Mouse (Mus musculus): ENCODE data around the gene Casz1. TPM values are rescaled to one million over a fixed set of nuclear protein-coding genes. Genes with fewer than 3 reads are reported as not detected.

The Casz1 gene
- total and polyA plus RNA-seq, 3 experiments = 0.02 to 0.27 TPM; not detected in 1

DNA sequence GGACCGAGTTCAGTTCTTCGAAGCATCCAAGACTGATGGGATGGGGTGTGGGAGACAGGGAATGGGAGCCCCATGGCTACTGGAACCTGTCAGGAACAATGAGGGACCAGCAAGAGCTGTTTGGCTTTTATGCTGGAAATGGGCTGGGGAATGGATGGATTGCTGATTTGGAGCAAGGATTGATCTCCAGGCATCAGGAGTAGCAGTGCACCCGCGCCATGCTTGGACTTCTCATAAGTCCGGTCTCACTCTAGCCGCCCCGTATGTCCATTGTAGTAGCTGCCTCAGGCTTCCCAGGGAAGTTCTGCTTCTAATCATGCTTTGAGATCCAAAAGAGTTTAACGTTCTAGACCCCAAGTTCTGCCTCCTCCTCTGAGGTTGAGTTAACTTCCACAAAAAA, 86.2 kb downstream of the Casz1 start:
- TF ChIP-seq POLR2AphosphoS5 (IDR thresholded peaks at IDR 0.05; ENCODE audit: insufficient replicate concordance, low read depth, low read length) = no peak
- TF ChIP-seq TAL1 (conservative IDR thresholded peaks at IDR 0.05; ENCODE audit: low read depth, low read length) = no peak
- TF ChIP-seq GATA1 (IDR thresholded peaks at IDR 0.05; ENCODE audit: borderline replicate concordance, low read length) = no peak
- no peak for TF ChIP-seq CTCF (IDR thresholded peaks at IDR 0.05; ENCODE audit: low read depth, low read length)
- TF ChIP-seq GATA2 (IDR thresholded peaks at IDR 0.05; ENCODE audit: borderline replicate concordance, low read depth, low read length) = no peak
- H3K36me3 ChIP-seq (replicated peaks) = no peaks in the 10 kb centered on the region
- H3K9me3 ChIP-seq (replicated peaks) = no peaks in the 10 kb centered on the region
- no peak for ATAC-seq (ENCODE audit: extremely low read depth, insufficient number of reproducible peaks, low FRiP score, poor library complexity, severe bottlenecking)
- H3K27me3 ChIP-seq (ENCODE audit: insufficient read depth, low read length) = peaks cover 29% of the 10 kb centered on the region
- H3K4me3 ChIP-seq (ENCODE audit: low read depth, low read length) = no peak overlapping the region
- H3K4me1 ChIP-seq (ENCODE audit: insufficient read depth, low read depth, low read length) = no peaks in the 10 kb centered on the region
- no peak for DNase-seq (ENCODE audit: low spot score)

DNA sequence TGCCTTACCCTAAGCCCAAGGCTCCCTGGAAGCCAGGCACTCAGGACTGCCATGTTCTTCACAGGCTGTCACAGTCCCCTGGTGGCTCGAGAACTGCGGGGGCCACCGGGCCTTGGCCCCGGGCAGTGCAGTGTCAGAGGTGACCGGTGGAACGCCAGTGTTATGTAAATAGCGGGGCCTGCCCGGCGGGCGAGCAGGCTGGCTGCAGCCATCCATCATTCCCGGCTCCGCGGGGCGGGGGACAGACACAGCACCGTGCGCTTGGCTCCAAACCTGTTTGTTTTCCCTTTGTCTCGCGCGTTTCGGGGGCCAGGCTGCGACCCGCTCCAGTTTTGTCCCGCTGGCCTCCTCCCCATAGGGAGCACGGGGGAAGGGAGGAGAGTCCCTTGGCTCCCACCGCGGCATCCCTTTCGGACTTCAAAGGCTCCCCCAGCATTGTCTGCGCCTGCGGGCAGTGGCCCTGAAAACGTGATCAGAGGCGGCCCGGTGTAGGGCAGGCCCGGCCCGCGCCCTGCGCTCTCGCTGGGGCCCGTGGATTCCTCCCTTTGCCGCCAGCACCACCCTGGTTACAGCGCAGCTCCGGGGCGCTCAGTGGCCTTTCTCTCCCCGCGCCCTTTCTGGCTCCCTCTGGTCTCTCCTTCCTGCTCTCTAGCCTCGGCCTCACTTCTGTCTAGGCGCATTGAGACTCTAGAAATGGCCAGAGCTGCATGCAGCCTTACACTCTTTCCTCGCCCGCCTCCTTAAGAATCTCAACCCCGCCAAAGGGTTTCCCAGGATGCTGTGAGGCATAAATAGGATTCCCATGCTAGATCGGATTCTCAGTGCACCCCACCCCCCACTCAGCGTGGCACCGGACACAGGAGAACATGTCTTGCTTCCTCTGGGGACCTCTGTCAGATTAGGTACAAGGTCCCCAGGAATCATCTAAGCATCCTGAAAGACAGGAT, 86.9 kb downstream of the Casz1 start:
- ATAC-seq (ENCODE audit: extremely low read depth, insufficient number of reproducible peaks, low FRiP score, poor library complexity, severe bottlenecking) (no peak), DNase-seq (ENCODE audit: low spot score) (no peak)
- H3K4me3 ChIP-seq (ENCODE audit: low read depth, low read length) = no peak overlapping the region
- no peaks in the 10 kb centered on the region for H3K4me1 ChIP-seq (ENCODE audit: insufficient read depth, low read depth, low read length)
- no peaks in the 10 kb centered on the region for H3K9me3 ChIP-seq (replicated peaks)
- no peak for TF ChIP-seq CTCF (IDR thresholded peaks at IDR 0.05; ENCODE audit: low read depth, low read length)
- TF ChIP-seq GATA1 (IDR thresholded peaks at IDR 0.05; ENCODE audit: borderline replicate concordance, low read length) = no peak
- no peak for TF ChIP-seq POLR2AphosphoS5 (IDR thresholded peaks at IDR 0.05; ENCODE audit: insufficient replicate concordance, low read depth, low read length)
- no peak for TF ChIP-seq GATA2 (IDR thresholded peaks at IDR 0.05; ENCODE audit: borderline replicate concordance, low read depth, low read length)
- TF ChIP-seq TAL1 (conservative IDR thresholded peaks at IDR 0.05; ENCODE audit: low read depth, low read length) = no peak
- H3K36me3 ChIP-seq (replicated peaks) = no peaks in the 10 kb centered on the region
- peaks cover 26% of the 10 kb centered on the region for H3K27me3 ChIP-seq (ENCODE audit: insufficient read depth, low read length)

DNA sequence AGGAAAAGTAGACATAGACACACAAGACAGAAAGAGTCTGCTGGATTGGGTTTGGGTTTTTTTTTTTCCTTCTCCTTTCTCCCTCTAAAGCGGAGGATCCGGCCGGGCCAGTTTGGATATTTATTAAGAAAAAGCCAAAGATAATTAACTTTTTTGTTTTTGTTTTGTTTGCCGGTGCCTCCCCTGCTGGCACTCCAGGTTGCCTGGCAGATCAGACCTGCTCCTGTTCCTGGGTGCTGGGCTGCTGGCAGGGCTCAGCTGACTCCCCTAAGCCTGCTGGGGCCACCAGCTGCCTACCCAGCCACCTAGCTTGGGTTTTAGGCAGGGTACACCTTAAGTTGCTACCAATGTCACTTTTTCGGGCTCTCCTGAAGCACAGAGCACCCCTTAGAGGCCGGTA, 91.9 kb downstream of the Casz1 start:
- Histone ChIP-seq H3K36me3 (replicated peaks) (no peaks in the 10 kb centered on the region), H3K27me3 (ENCODE audit: insufficient read depth, low read length) (peaks cover 19% of the 10 kb centered on the region), H3K4me3 (ENCODE audit: low read depth, low read length) (no peak overlapping the region), H3K4me1 (ENCODE audit: insufficient read depth, low read depth, low read length) (no peaks in the 10 kb centered on the region), H3K9me3 (replicated peaks) (peaks cover 11% of the 10 kb centered on the region)
- ATAC-seq (ENCODE audit: extremely low read depth, insufficient number of reproducible peaks, low FRiP score, poor library complexity, severe bottlenecking) = no peak
- DNase-seq (ENCODE audit: low spot score) = no peak
- TF ChIP-seq GATA2 (IDR thresholded peaks at IDR 0.05; ENCODE audit: borderline replicate concordance, low read depth, low read length) (no peak), TAL1 (conservative IDR thresholded peaks at IDR 0.05; ENCODE audit: low read depth, low read length) (no peak), CTCF (IDR thresholded peaks at IDR 0.05; ENCODE audit: low read depth, low read length) (no peak), POLR2AphosphoS5 (IDR thresholded peaks at IDR 0.05; ENCODE audit: insufficient replicate concordance, low read depth, low read length) (no peak), GATA1 (IDR thresholded peaks at IDR 0.05; ENCODE audit: borderline replicate concordance, low read length) (no peak)

DNA sequence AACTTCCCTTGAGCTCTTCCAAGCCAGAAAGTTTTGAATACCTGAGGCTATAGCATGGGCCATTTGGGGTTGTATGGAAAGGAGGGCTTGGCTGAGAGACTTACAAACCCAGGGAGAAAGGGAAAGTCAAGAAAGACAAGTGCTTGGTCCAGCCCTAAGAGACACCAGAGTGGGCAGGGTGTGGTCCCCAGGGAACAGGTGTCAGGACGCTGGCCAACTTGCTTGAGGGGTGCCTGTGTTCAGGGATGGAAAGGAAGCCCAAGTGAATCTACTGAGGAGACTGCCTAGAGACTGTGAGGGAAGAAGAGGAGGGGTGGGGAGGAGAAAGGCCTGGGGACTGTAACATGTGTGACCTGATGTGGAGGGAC, 95.7 kb downstream of the Casz1 start:
- H3K4me3 ChIP-seq (ENCODE audit: low read depth, low read length) = no peak overlapping the region
- no peak for DNase-seq (ENCODE audit: low spot score)
- no peak for TF ChIP-seq CTCF (IDR thresholded peaks at IDR 0.05; ENCODE audit: low read depth, low read length)
- TF ChIP-seq TAL1 (conservative IDR thresholded peaks at IDR 0.05; ENCODE audit: low read depth, low read length) = no peak
- TF ChIP-seq POLR2AphosphoS5 (IDR thresholded peaks at IDR 0.05; ENCODE audit: insufficient replicate concordance, low read depth, low read length) = no peak
- TF ChIP-seq GATA2 (IDR thresholded peaks at IDR 0.05; ENCODE audit: borderline replicate concordance, low read depth, low read length) = no peak
- TF ChIP-seq GATA1 (IDR thresholded peaks at IDR 0.05; ENCODE audit: borderline replicate concordance, low read length) = no peak
- H3K27me3 ChIP-seq (ENCODE audit: insufficient read depth, low read length) = peaks cover 22% of the 10 kb centered on the region
- peaks cover 13% of the 10 kb centered on the region for H3K9me3 ChIP-seq (replicated peaks)
- no peaks in the 10 kb centered on the region for H3K36me3 ChIP-seq (replicated peaks)
- no peak for ATAC-seq (ENCODE audit: extremely low read depth, insufficient number of reproducible peaks, low FRiP score, poor library complexity, severe bottlenecking)
- no peaks in the 10 kb centered on the region for H3K4me1 ChIP-seq (ENCODE audit: insufficient read depth, low read depth, low read length)

DNA sequence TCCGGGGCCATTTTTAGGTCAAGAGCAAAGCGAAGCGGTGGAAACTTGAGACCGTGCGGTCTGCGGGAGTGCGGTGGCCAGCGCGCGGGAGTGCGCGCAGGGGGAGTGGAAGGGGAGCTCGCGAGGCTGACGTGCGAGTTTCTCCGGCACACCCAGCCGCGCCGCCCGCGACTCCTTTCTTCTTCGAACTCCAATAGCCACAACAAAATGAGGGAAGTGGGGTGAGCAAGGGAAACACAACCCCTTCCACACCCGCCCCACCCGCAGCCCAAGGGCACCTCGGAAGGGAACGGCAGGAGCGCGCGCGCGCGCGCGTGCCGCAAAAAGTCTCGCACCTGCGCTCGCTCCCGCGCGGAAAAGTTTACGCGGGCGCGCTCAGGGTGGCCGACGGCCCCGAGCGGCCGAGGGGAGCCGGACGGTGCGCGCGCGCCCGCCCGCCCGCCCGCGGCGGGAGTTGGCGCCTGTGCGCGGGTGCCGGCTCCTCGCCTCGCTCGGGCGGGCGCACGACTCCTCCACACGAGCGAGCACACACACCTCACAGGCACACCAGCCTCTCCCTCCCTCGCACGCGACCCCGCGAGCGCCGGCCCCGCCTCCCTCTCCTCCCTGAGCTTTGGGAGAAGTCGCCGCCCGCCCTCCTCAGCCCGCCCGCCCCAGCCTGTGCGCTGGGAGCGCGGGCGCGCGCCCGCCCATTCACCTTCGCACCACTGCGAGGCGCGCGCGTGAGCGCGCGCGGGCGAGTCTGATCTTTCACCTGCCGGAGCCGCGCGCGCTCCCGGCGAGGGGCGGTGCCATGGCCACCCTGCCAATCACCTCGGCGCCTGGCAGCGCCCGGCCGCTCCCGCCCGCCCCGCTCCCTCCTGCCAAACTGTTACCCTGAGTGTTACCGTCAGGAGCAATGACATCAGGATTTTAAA, 96.3 kb downstream of the Casz1 start:
- TF ChIP-seq POLR2AphosphoS5 (IDR thresholded peaks at IDR 0.05; ENCODE audit: insufficient replicate concordance, low read depth, low read length) (no peak), GATA2 (IDR thresholded peaks at IDR 0.05; ENCODE audit: borderline replicate concordance, low read depth, low read length) (no peak), CTCF (IDR thresholded peaks at IDR 0.05; ENCODE audit: low read depth, low read length) (no peak), GATA1 (IDR thresholded peaks at IDR 0.05; ENCODE audit: borderline replicate concordance, low read length) (no peak), TAL1 (conservative IDR thresholded peaks at IDR 0.05; ENCODE audit: low read depth, low read length) (no peak)
- Histone ChIP-seq H3K27me3 (ENCODE audit: insufficient read depth, low read length) (peaks cover 22% of the 10 kb centered on the region), H3K4me1 (ENCODE audit: insufficient read depth, low read depth, low read length) (no peaks in the 10 kb centered on the region), H3K9me3 (replicated peaks) (peaks cover 13% of the 10 kb centered on the region), H3K4me3 (ENCODE audit: low read depth, low read length) (peak overlapping the region; percentile 55; the same call in 1 of the 2 replicates), H3K36me3 (replicated peaks) (no peaks in the 10 kb centered on the region)
- DNase-seq (ENCODE audit: low spot score) = no peak
- no peak for ATAC-seq (ENCODE audit: extremely low read depth, insufficient number of reproducible peaks, low FRiP score, poor library complexity, severe bottlenecking)
